Mouse (Mus musculus): ENCODE measurements around the gene 5730455P16Rik. TPM values are rescaled to one million over a fixed set of nuclear protein-coding genes. Genes with fewer than 3 reads are reported as not detected.
"Not testable (repeated sequence)": the region's sequence is repeated elsewhere in the genome, so short reads cannot be mapped to it uniquely, and the experiment has no call there.

5730455P16Rik gene
- polyA plus RNA-seq, 1 experiment = 3.5 TPM

DNA sequence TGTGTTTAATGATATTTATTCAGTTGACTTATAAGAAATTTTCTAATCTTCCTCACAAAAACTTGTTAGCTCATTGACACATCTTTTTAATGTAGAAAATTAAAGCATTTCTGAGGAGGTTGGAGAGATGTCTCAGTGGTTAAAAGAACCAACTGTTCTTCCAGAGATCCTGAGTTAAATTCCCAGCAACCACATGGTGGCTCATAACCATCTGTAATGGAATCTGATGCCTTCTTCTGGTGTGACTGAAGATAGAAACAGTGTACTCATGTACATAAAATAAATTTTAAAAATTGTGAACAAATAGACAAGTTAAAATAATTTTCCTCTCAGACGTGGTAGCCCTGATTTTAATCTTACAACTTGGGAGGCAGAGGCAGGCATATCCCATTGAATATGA lies 12.1 kb upstream of the 5730455P16Rik start:
- 84% methylated on average over 1 of the region's 1 CpGs for WGBS
- Histone ChIP-seq H3K36me3 (ENCODE audit: control insufficient read depth, insufficient read depth, low read length) (peaks cover 41% of the 10 kb centered on the region), H3K27me3 (ENCODE audit: control insufficient read depth, insufficient read depth, low read length) (no peaks in the 10 kb centered on the region), H3K4me1 (ENCODE audit: control insufficient read depth, insufficient read depth, insufficient read length) (peaks cover 2% of the 10 kb centered on the region; the same call in 1 of the 2 replicates), H3K4me3 (ENCODE audit: extremely low read depth, insufficient read depth, insufficient read length) (no peak overlapping the region), H3K27ac (ENCODE audit: insufficient read depth, low read length) (no peak overlapping the region)
- TF ChIP-seq POLR2A (IDR thresholded peaks at IDR 0.05; ENCODE audit: low read depth, low read length) (no peak), CTCF (IDR thresholded peaks at IDR 0.05; ENCODE audit: extremely low read depth, insufficient read depth, insufficient read length, insufficient replicate concordance) (no peak)
- no peak for DNase-seq (ENCODE audit: low read depth in 1 of 2, low spot score in 2 of 2)

DNA sequence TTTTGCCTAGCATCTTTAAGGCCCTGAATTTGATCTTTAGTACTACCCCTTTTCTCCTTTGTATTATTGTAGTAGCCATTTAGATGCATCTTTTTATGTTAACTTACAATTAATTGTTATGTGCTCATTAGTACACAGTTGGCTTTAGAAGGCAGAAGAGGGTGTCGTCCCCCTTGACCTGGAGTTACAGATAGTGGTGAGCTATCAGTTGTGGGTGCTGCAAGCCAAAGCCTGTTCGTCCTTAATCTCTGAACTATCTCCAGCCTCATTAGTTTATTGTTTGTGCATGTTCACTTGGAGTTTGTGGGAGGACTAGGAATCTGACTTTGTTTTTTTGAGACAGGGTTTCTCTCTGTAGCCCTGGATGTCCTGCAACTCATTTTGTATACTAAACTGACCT lies 9.0 kb upstream of the 5730455P16Rik start:
- no peak for TF ChIP-seq POLR2A (IDR thresholded peaks at IDR 0.05; ENCODE audit: low read depth, low read length)
- no peak for TF ChIP-seq CTCF (IDR thresholded peaks at IDR 0.05; ENCODE audit: extremely low read depth, insufficient read depth, insufficient read length, insufficient replicate concordance)
- no peak overlapping the region for H3K4me3 ChIP-seq (ENCODE audit: extremely low read depth, insufficient read depth, insufficient read length)
- no peak overlapping the region for H3K27ac ChIP-seq (ENCODE audit: insufficient read depth, low read length)
- 67% methylated on average over 2 of the region's 2 CpGs for WGBS
- H3K27me3 ChIP-seq (ENCODE audit: control insufficient read depth, insufficient read depth, low read length) = no peaks in the 10 kb centered on the region
- peaks cover 2% of the 10 kb centered on the region; the same call in 1 of the 2 replicates for H3K4me1 ChIP-seq (ENCODE audit: control insufficient read depth, insufficient read depth, insufficient read length)
- no peak for DNase-seq (ENCODE audit: low read depth in 1 of 2, low spot score in 2 of 2)
- peaks cover 29% of the 10 kb centered on the region for H3K36me3 ChIP-seq (ENCODE audit: control insufficient read depth, insufficient read depth, low read length)

DNA sequence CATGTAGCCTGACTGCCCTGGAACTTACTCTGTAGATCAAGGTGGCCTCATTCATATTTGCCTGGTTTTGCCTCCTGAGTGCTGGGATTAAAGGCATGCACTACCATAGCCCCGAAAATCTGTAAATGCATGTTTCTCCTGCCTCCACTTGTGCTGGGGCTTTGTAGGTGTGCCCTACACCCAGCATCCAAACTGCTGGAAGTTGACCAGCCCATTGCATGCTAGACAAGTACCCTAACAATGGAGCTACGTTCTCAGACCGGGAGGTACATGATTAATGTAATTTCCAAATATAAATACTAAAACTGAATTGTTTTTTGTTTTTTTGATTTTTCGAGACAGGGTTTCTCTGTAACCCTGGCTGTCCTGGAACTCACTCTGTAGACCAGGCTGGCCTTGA lies 7.2 kb upstream of the 5730455P16Rik start:
- Histone ChIP-seq H3K4me1 (ENCODE audit: control insufficient read depth, insufficient read depth, insufficient read length) (peaks cover 2% of the 10 kb centered on the region; the same call in 1 of the 2 replicates), H3K27me3 (ENCODE audit: control insufficient read depth, insufficient read depth, low read length) (no peaks in the 10 kb centered on the region), H3K27ac (ENCODE audit: insufficient read depth, low read length) (no peak overlapping the region), H3K36me3 (ENCODE audit: control insufficient read depth, insufficient read depth, low read length) (peaks cover 21% of the 10 kb centered on the region), H3K4me3 (ENCODE audit: extremely low read depth, insufficient read depth, insufficient read length) (peak overlapping the region; percentile 18; the same call in 1 of the 2 replicates)
- no peak for DNase-seq (ENCODE audit: low read depth in 1 of 2, low spot score in 2 of 2)
- 22% methylated on average over 4 of the region's 4 CpGs for WGBS
- TF ChIP-seq POLR2A (IDR thresholded peaks at IDR 0.05; ENCODE audit: low read depth, low read length) (no peak), CTCF (IDR thresholded peaks at IDR 0.05; ENCODE audit: extremely low read depth, insufficient read depth, insufficient read length, insufficient replicate concordance) (no peak)

- TF ChIP-seq POLR2A (IDR thresholded peaks at IDR 0.05; ENCODE audit: low read depth, low read length) (no peak), CTCF (IDR thresholded peaks at IDR 0.05; ENCODE audit: extremely low read depth, insufficient read depth, insufficient read length, insufficient replicate concordance) (no peak)
- Histone ChIP-seq H3K4me1 (ENCODE audit: control insufficient read depth, insufficient read depth, insufficient read length) (peaks cover 2% of the 10 kb centered on the region; the same call in 1 of the 2 replicates), H3K4me3 (ENCODE audit: extremely low read depth, insufficient read depth, insufficient read length) (peak overlapping the region; percentile 94; the same call in 1 of the 2 replicates), H3K27me3 (ENCODE audit: control insufficient read depth, insufficient read depth, low read length) (no peaks in the 10 kb centered on the region), H3K36me3 (ENCODE audit: control insufficient read depth, insufficient read depth, low read length) (peaks cover 20% of the 10 kb centered on the region), H3K27ac (ENCODE audit: insufficient read depth, low read length) (no peak overlapping the region)
- no peak for DNase-seq (ENCODE audit: low read depth in 1 of 2, low spot score in 2 of 2)
Measured at GRCm38 (mm10) chr11:80384461-80384860, 6.6 kb upstream of the 5730455P16Rik start.

DNA sequence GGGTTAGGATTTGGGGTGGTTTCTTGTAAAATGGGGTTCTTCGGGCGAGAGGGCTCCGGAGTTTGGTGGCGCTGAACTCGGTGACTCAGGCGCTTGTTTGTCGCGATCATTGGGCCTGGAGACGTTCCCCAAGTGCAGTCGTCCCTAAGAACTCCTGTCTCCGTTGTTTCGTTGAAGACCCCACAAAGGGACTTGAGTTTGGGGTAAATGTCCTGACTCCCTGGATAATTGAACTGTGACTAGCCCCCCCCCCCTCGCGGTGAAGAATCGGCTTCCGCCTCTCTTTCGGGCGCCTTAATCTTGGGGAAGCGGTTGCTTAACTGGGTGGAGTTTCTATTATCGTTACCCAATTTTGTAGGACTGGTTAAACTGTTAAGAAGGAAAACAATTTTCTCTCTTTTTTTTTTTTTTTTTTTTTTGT lies 5.8 kb upstream of the 5730455P16Rik start:
- no peak for TF ChIP-seq POLR2A (IDR thresholded peaks at IDR 0.05; ENCODE audit: low read depth, low read length)
- no peak for TF ChIP-seq CTCF (IDR thresholded peaks at IDR 0.05; ENCODE audit: extremely low read depth, insufficient read depth, insufficient read length, insufficient replicate concordance)
- Histone ChIP-seq H3K27me3 (ENCODE audit: control insufficient read depth, insufficient read depth, low read length) (no peaks in the 10 kb centered on the region), H3K27ac (ENCODE audit: insufficient read depth, low read length) (peak overlapping the region; percentile 96), H3K4me1 (ENCODE audit: control insufficient read depth, insufficient read depth, insufficient read length) (peaks cover 2% of the 10 kb centered on the region; the same call in 1 of the 2 replicates), H3K4me3 (ENCODE audit: extremely low read depth, insufficient read depth, insufficient read length) (peak overlapping the region; percentile 94), H3K36me3 (ENCODE audit: control insufficient read depth, insufficient read depth, low read length) (peaks cover 16% of the 10 kb centered on the region)
- under 1% methylated on average over 20 of the region's 20 CpGs for WGBS
- peak; percentile 30 to 39 for DNase-seq (ENCODE audit: low read depth in 1 of 2, low spot score in 2 of 2)

DNA sequence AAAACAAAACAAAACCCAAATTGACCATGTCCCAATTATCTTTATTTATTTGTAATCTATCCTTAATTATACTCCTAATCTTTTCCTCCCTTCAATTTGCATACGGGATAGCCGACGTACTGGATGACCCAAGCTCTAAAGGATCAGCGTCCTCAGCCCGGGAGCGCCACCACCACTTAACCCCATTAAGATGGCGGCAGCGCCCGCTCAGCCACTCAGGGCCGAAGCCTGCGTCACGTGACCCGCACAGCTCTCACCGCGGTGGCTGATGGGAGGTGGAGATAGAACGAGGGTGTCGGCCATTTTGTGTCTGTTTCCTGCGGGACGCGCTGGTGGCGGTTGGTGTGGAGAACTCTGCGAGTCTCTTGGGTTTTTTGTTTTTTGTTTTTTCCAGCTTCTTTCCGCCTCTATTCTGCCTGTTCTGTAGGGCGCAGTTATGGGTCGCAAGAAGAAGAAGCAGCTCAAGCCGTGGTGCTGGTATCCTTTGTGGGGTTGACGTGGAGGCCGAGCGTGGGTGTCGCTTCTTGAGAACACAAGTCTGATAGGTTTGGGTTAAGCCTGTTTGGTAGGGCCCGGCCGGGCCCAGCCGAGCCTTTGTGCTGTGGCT lies 5.3 kb upstream of the 5730455P16Rik start, which contains the start of gene Zfp207:
Gene Zfp207, plus strand, starts transcription at position 261 of the 607 bp plus-strand sequence.
- DNase-seq (ENCODE audit: low read depth in 1 of 2, low spot score in 2 of 2) = peak; percentile 91 to 99
- Histone ChIP-seq H3K27me3 (ENCODE audit: control insufficient read depth, insufficient read depth, low read length) (no peaks in the 10 kb centered on the region), H3K36me3 (ENCODE audit: control insufficient read depth, insufficient read depth, low read length) (peaks cover 12% of the 10 kb centered on the region), H3K4me3 (ENCODE audit: extremely low read depth, insufficient read depth, insufficient read length) (peak within 1 kb of the TSS; percentile 94), H3K4me1 (ENCODE audit: control insufficient read depth, insufficient read depth, insufficient read length) (peaks cover 2% of the 10 kb centered on the region; the same call in 1 of the 2 replicates), H3K27ac (ENCODE audit: insufficient read depth, low read length) (peak within 1 kb of the TSS; percentile 96)
- no peak for TF ChIP-seq CTCF (IDR thresholded peaks at IDR 0.05; ENCODE audit: extremely low read depth, insufficient read depth, insufficient read length, insufficient replicate concordance)
- TF ChIP-seq POLR2A (IDR thresholded peaks at IDR 0.05; ENCODE audit: low read depth, low read length) = peak; percentile 89
- WGBS = under 1% methylated on average over 33 of the region's 33 CpGs

GRCm38 (mm10) chr11:80382626-80383018 lies 4.8 kb upstream of the 5730455P16Rik start:
- Histone ChIP-seq H3K27me3 (ENCODE audit: control insufficient read depth, insufficient read depth, low read length) (no peaks in the 10 kb centered on the region), H3K36me3 (ENCODE audit: control insufficient read depth, insufficient read depth, low read length) (peaks cover 9% of the 10 kb centered on the region), H3K4me1 (ENCODE audit: control insufficient read depth, insufficient read depth, insufficient read length) (peaks cover 2% of the 10 kb centered on the region; the same call in 1 of the 2 replicates), H3K27ac (ENCODE audit: insufficient read depth, low read length) (peak overlapping the region; percentile 96), H3K4me3 (ENCODE audit: extremely low read depth, insufficient read depth, insufficient read length) (peak overlapping the region; percentile 94)
- no peak for TF ChIP-seq CTCF (IDR thresholded peaks at IDR 0.05; ENCODE audit: extremely low read depth, insufficient read depth, insufficient read length, insufficient replicate concordance)
- no peak for TF ChIP-seq POLR2A (IDR thresholded peaks at IDR 0.05; ENCODE audit: low read depth, low read length)
- peak in 1 of 2 experiments; percentile 8 for DNase-seq (ENCODE audit: low read depth in 1 of 2, low spot score in 2 of 2)
- under 1% methylated on average over 12 of the region's 12 CpGs for WGBS

- not testable (repeated sequence) for H3K36me3 ChIP-seq (ENCODE audit: control insufficient read depth, insufficient read depth, low read length); DNase-seq (ENCODE audit: low read depth in 1 of 2, low spot score in 2 of 2); H3K4me3 ChIP-seq (ENCODE audit: extremely low read depth, insufficient read depth, insufficient read length); H3K4me1 ChIP-seq (ENCODE audit: control insufficient read depth, insufficient read depth, insufficient read length); H3K27me3 ChIP-seq (ENCODE audit: control insufficient read depth, insufficient read depth, low read length); H3K27ac ChIP-seq (ENCODE audit: insufficient read depth, low read length)
- 96% methylated on average over 7 of the region's 7 CpGs for WGBS
Measured at GRCm38 (mm10) chr11:80379184-80379583, 1.4 kb upstream of the 5730455P16Rik start.

DNA sequence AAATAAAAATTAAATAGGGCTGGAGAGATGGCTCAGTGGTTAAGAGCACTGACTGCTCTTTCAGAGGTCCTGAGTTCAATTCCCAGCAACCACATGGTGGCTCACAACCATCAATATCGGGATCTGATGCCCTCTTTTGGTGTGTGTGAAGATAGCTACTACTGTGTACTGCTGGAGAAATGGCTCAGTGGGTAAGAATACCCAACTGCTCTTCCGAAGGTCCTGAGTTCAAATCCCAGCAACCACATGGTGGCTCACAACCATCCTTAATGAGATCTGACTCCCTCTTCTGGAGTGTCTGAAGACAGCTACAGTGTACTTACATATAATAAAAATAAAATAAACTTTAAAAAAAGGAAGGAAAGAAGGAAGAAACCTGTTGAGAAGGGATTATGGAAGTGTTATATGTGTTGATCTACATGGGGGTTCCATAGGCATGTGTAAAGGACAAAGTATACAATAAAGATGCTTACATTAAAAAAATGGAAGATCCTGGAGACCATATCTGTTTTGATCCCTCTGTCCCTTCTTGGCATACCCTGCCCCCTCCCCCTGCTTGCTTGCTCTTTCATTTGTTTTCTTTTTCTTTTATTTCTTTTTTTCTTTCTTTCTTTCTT lies 726 bp upstream of the 5730455P16Rik start:
- not testable (repeated sequence) for H3K27me3 ChIP-seq (ENCODE audit: control insufficient read depth, insufficient read depth, low read length); H3K4me1 ChIP-seq (ENCODE audit: control insufficient read depth, insufficient read depth, insufficient read length); H3K36me3 ChIP-seq (ENCODE audit: control insufficient read depth, insufficient read depth, low read length); DNase-seq (ENCODE audit: low read depth in 1 of 2, low spot score in 2 of 2)
- Histone ChIP-seq H3K4me3 (ENCODE audit: extremely low read depth, insufficient read depth, insufficient read length) (peak overlapping the region; percentile 71; the same call in 1 of the 2 replicates), H3K27ac (ENCODE audit: insufficient read depth, low read length) (peak overlapping the region; percentile 29; the same call in 1 of the 2 replicates)
- 61% methylated on average over 2 of the region's 2 CpGs for WGBS
